Comparison of ENCODE assay signal across 23 mouse cellular contexts in genomic region chr7:16461151-16461550, GRCm38 (mm10). TPM values are rescaled to one million over a fixed set of nuclear protein-coding genes. Genes with fewer than 3 reads are reported as not detected.
DNase-seq lines count a peak whose midpoint lies in the region; ATAC-seq and TF ChIP-seq lines count a peak whose summit lies in the region.
"Had no signal": no experiment of that assay in that cellular context is flagged by ENCODE, and none has a peak within 500 bp of the region (broad histone marks: within the 10 kb centered on the region; RNA-seq: fewer than 3 reads in every experiment).

No protein-coding gene starts in this region.

- peak overlapping the region; percentile 42; the same call in 1 of the 2 replicates for H3K27ac ChIP-seq in hindbrain, embryonic 10.5 days
- H3K27ac ChIP-seq in hindbrain, embryonic 14.5 days, result no peak overlapping the region
- no peak overlapping the region for H3K27ac ChIP-seq in midbrain, embryonic 11.5 days (ENCODE audit: low read depth, low read length)
- H3K27ac ChIP-seq in midbrain, embryonic 14.5 days (replicated peaks; ENCODE audit: low read depth, low read length), result no peak overlapping the region
- 0 out of 2 replicates have a peak overlapping the region, but pooled peaks have one; percentile 30 for H3K27ac ChIP-seq in embryonic facial prominence, embryonic 10.5 days (replicated peaks)
- H3K27ac ChIP-seq in intestine, postnatal 0 days (ENCODE audit: low read depth, low read length), result no peak overlapping the region
- H3K27ac ChIP-seq: forebrain, embryonic 10.5 days; forebrain, embryonic 13.5 days; heart, embryonic 15.5 days had no signal

- peak; percentile 28 for DNase-seq in cerebellum, adult 9-11 months
- no peak for DNase-seq in cerebellum, adult 8-10 months
- no peak for DNase-seq in hindbrain, embryonic 10.5 days (ENCODE audit: low spot score)
- no peak for DNase-seq in hindbrain, embryonic 14.5 days (ENCODE audit: low spot score)
- peak; percentile 68 for DNase-seq in midbrain, embryonic 11.5 days (ENCODE audit: low spot score, missing footprints)
- DNase-seq in midbrain, embryonic 14.5 days, result no peak
- DNase-seq in embryonic facial prominence, embryonic 10.5 days (ENCODE audit: low spot score), result no peak
- DNase-seq: adrenal gland, adult 8-10 months; adrenal gland, postnatal 25 days; embryo, embryonic 11 days; gastrocnemius, postnatal 10 days; gastrocnemius, postnatal 36 days; heart, postnatal 10 days; heart, postnatal 36 days had no signal

- 0 out of 2 replicates have a peak, but pooled peaks cover 5% of the 10 kb centered on the region for H3K4me1 ChIP-seq in hindbrain, embryonic 10.5 days (replicated peaks)
- H3K4me1 ChIP-seq in hindbrain, embryonic 14.5 days (replicated peaks; ENCODE audit: control insufficient read depth, insufficient read depth, low read length), result no peaks in the 10 kb centered on the region
- no peaks in the 10 kb centered on the region for H3K4me1 ChIP-seq in midbrain, embryonic 11.5 days (ENCODE audit: control insufficient read depth, insufficient read depth, low read length)
- H3K4me1 ChIP-seq in midbrain, embryonic 14.5 days (ENCODE audit: control insufficient read depth, insufficient read depth, low read length), result no peaks in the 10 kb centered on the region
- no peaks in the 10 kb centered on the region for H3K4me1 ChIP-seq in embryonic facial prominence, embryonic 10.5 days
- H3K4me1 ChIP-seq in intestine, postnatal 0 days (replicated peaks; ENCODE audit: control insufficient read depth, insufficient read depth, low read length), result no peaks in the 10 kb centered on the region
- H3K4me1 ChIP-seq: forebrain, embryonic 10.5 days; forebrain, embryonic 13.5 days; heart, embryonic 12.5 days; heart, embryonic 15.5 days had no signal

- H3K9me3 ChIP-seq in hindbrain, embryonic 10.5 days, result peaks cover 10% of the 10 kb centered on the region; the same call in 1 of the 2 replicates
- H3K9me3 ChIP-seq in hindbrain, embryonic 14.5 days (ENCODE audit: control insufficient read depth, low read length), result no peaks in the 10 kb centered on the region
- H3K9me3 ChIP-seq in midbrain, embryonic 11.5 days (ENCODE audit: control insufficient read depth, low read length), result no peaks in the 10 kb centered on the region
- no peaks in the 10 kb centered on the region for H3K9me3 ChIP-seq in midbrain, embryonic 14.5 days (ENCODE audit: control insufficient read depth, low read length)
- peaks cover 11% of the 10 kb centered on the region for H3K9me3 ChIP-seq in embryonic facial prominence, embryonic 10.5 days
- no peaks in the 10 kb centered on the region for H3K9me3 ChIP-seq in intestine, postnatal 0 days (ENCODE audit: control insufficient read depth)
- H3K9me3 ChIP-seq: forebrain, embryonic 13.5 days; heart, embryonic 15.5 days had no signal

- TF ChIP-seq CTCF in intestine, postnatal 0 days (IDR thresholded peaks at IDR 0.05; ENCODE audit: low read depth), result no peak

- 65% methylated on average over 6 of the region's 6 CpGs for WGBS in hindbrain, embryonic 10.5 days
- WGBS in hindbrain, embryonic 14.5 days, result 57% methylated on average over 6 of the region's 6 CpGs
- 65% methylated on average over 6 of the region's 6 CpGs for WGBS in midbrain, embryonic 11.5 days
- 60% methylated on average over 6 of the region's 6 CpGs for WGBS in midbrain, embryonic 14.5 days
- 69% methylated on average over 6 of the region's 6 CpGs for WGBS in embryonic facial prominence, embryonic 10.5 days
- WGBS in intestine, postnatal 0 days, result 61% methylated on average over 6 of the region's 6 CpGs

- H3K4me2 ChIP-seq in hindbrain, embryonic 14.5 days (replicated peaks), result no peak overlapping the region
- H3K4me2 ChIP-seq in midbrain, embryonic 11.5 days, result no peak overlapping the region
- no peak overlapping the region for H3K4me2 ChIP-seq in midbrain, embryonic 14.5 days (ENCODE audit: low read length)
- H3K4me2 ChIP-seq in intestine, postnatal 0 days (replicated peaks; ENCODE audit: low read depth), result no peak overlapping the region
- H3K4me2 ChIP-seq: forebrain, embryonic 13.5 days; heart, embryonic 12.5 days; heart, embryonic 15.5 days had no signal

- no peak overlapping the region for H3K4me3 ChIP-seq in hindbrain, embryonic 10.5 days
- no peak overlapping the region for H3K4me3 ChIP-seq in hindbrain, embryonic 14.5 days (replicated peaks; ENCODE audit: low read length)
- H3K4me3 ChIP-seq in midbrain, embryonic 11.5 days (ENCODE audit: low read depth, low read length), result no peak overlapping the region
- no peak overlapping the region for H3K4me3 ChIP-seq in midbrain, embryonic 14.5 days (replicated peaks; ENCODE audit: low read depth, low read length)
- H3K4me3 ChIP-seq in embryonic facial prominence, embryonic 10.5 days, result no peak overlapping the region
- H3K4me3 ChIP-seq in intestine, postnatal 0 days (ENCODE audit: low read depth, low read length), result no peak overlapping the region
- H3K4me3 ChIP-seq: forebrain, embryonic 10.5 days; forebrain, embryonic 13.5 days; heart, embryonic 12.5 days; heart, embryonic 15.5 days had no signal

- H3K27me3 ChIP-seq in hindbrain, embryonic 10.5 days (ENCODE audit: insufficient read depth, poor library complexity, severe bottlenecking), result peaks cover 36% of the 10 kb centered on the region
- no peaks in the 10 kb centered on the region for H3K27me3 ChIP-seq in hindbrain, embryonic 14.5 days (ENCODE audit: control insufficient read depth, insufficient read depth, low read length)
- H3K27me3 ChIP-seq in midbrain, embryonic 11.5 days (ENCODE audit: control insufficient read depth, insufficient read depth, low read length), result no peaks in the 10 kb centered on the region; the same call in 1 of the 2 replicates
- H3K27me3 ChIP-seq in midbrain, embryonic 14.5 days (ENCODE audit: control insufficient read depth, insufficient read depth, low read length), result no peaks in the 10 kb centered on the region
- H3K27me3 ChIP-seq in embryonic facial prominence, embryonic 10.5 days (replicated peaks; ENCODE audit: low read depth, poor library complexity, severe bottlenecking), result peaks cover 36% of the 10 kb centered on the region
- H3K27me3 ChIP-seq in intestine, postnatal 0 days (replicated peaks; ENCODE audit: control insufficient read depth, insufficient read depth, low read length), result no peaks in the 10 kb centered on the region

- peaks cover 14% of the 10 kb centered on the region for H3K36me3 ChIP-seq in hindbrain, embryonic 10.5 days
- H3K36me3 ChIP-seq in hindbrain, embryonic 14.5 days (replicated peaks; ENCODE audit: control insufficient read depth, insufficient read depth), result no peaks in the 10 kb centered on the region; the same call in none of the 2 replicates
- H3K36me3 ChIP-seq in midbrain, embryonic 11.5 days (ENCODE audit: control insufficient read depth, insufficient read depth, low read length), result no peaks in the 10 kb centered on the region
- 0 out of 2 replicates have a peak, but pooled peaks cover 4% of the 10 kb centered on the region for H3K36me3 ChIP-seq in midbrain, embryonic 14.5 days (ENCODE audit: control insufficient read depth, insufficient read depth, low read length)
- H3K36me3 ChIP-seq in embryonic facial prominence, embryonic 10.5 days (replicated peaks), result peaks cover 20% of the 10 kb centered on the region
- no peaks in the 10 kb centered on the region for H3K36me3 ChIP-seq in intestine, postnatal 0 days (ENCODE audit: control insufficient read depth, insufficient read depth)

- no peak overlapping the region for H3K9ac ChIP-seq in hindbrain, embryonic 14.5 days
- no peak overlapping the region for H3K9ac ChIP-seq in midbrain, embryonic 11.5 days (ENCODE audit: low read length)
- H3K9ac ChIP-seq in midbrain, embryonic 14.5 days (replicated peaks; ENCODE audit: low read length), result no peak overlapping the region
- no peak overlapping the region for H3K9ac ChIP-seq in intestine, postnatal 0 days (ENCODE audit: low read depth, low read length)
- H3K9ac ChIP-seq: forebrain, embryonic 13.5 days; heart, embryonic 12.5 days; heart, embryonic 15.5 days had no signal

- ATAC-seq in hindbrain, embryonic 14.5 days (ENCODE audit: low FRiP score), result no peak
- ATAC-seq in midbrain, embryonic 11.5 days (ENCODE audit: low FRiP score), result no peak
- ATAC-seq in midbrain, embryonic 14.5 days (ENCODE audit: low FRiP score, low TSS enrichment), result no peak
- no peak for ATAC-seq in intestine, postnatal 0 days
- ATAC-seq: activated CD4-positive, CD25-positive, alpha-beta regulatory T cell, adult 4 months; forebrain, embryonic 13.5 days; forebrain, embryonic 16.5 days; inflammation-experienced regulatory T-cells, adult 6 months; intestine, embryonic 16.5 days had no signal

RNA-seq across cellular contexts. Expression of gene Tmem160, which starts 8.6 kb away (rescaled TPM):
- 67.4 and 70.9 TPM in 2 replicates for polyA plus RNA-seq in hindbrain, embryonic 10.5 days (2016; fragmentation: Nextera tagmentation; extraction: Ambion mirVana)
- 64.3 and 75.4 TPM in 2 replicates for polyA plus RNA-seq in hindbrain, embryonic 14.5 days (2014; fragmentation: Nextera tagmentation; extraction: Ambion mirVana)
- polyA plus RNA-seq in midbrain, embryonic 11.5 days (2014; fragmentation: Nextera tagmentation; extraction: Ambion mirVana), result 40.0 and 49.2 TPM in 2 replicates
- 59.6 and 84.1 TPM in 2 replicates for polyA plus RNA-seq in midbrain, embryonic 14.5 days (2014; fragmentation: Nextera tagmentation; extraction: Ambion mirVana)
- polyA plus RNA-seq in embryonic facial prominence, embryonic 10.5 days (2016; fragmentation: Nextera tagmentation; extraction: Ambion mirVana), result 71.5 and 76.4 TPM in 2 replicates
- polyA plus RNA-seq in intestine, postnatal 0 days (2015; fragmentation: Nextera tagmentation; extraction: Ambion mirVana), result 124 and 132 TPM in 2 replicates

RNA-seq across cellular contexts. Expression of gene Npas1, which starts 16.4 kb away (rescaled TPM):
- 0.63 and 0.91 TPM in 2 replicates for polyA plus RNA-seq in hindbrain, embryonic 10.5 days (2016; fragmentation: Nextera tagmentation; extraction: Ambion mirVana)
- polyA plus RNA-seq in hindbrain, embryonic 14.5 days (2014; fragmentation: Nextera tagmentation; extraction: Ambion mirVana), result 2.2 and 4.4 TPM in 2 replicates
- 0.30 TPM in 2 replicates for polyA plus RNA-seq in midbrain, embryonic 11.5 days (2014; fragmentation: Nextera tagmentation; extraction: Ambion mirVana)
- polyA plus RNA-seq in midbrain, embryonic 14.5 days (2014; fragmentation: Nextera tagmentation; extraction: Ambion mirVana), result 3.7 and 4.4 TPM in 2 replicates
- polyA plus RNA-seq in embryonic facial prominence, embryonic 10.5 days (2016; fragmentation: Nextera tagmentation; extraction: Ambion mirVana), result 0.98 and 1.4 TPM in 2 replicates
- 0.22 and 0.27 TPM in 2 replicates for polyA plus RNA-seq in intestine, postnatal 0 days (2015; fragmentation: Nextera tagmentation; extraction: Ambion mirVana)

Comparison
In these comparisons a context has a peak if more than half of its experiments do, and no peak if none do; other contexts are left out.
1. DNase-seq: peak in cerebellum, adult 9-11 months (single experiment) and midbrain, embryonic 11.5 days (single experiment); none in cerebellum, adult 8-10 months (single experiment), hindbrain, embryonic 10.5 days (single experiment), hindbrain, embryonic 14.5 days (single experiment), midbrain, embryonic 14.5 days (single experiment) and embryonic facial prominence, embryonic 10.5 days (single experiment).
2. H3K27ac ChIP-seq: peak in hindbrain, embryonic 10.5 days (single experiment) and embryonic facial prominence, embryonic 10.5 days (single experiment); none in hindbrain, embryonic 14.5 days (single experiment), midbrain, embryonic 11.5 days (single experiment), midbrain, embryonic 14.5 days (single experiment) and intestine, postnatal 0 days (single experiment).